Mouse (Mus musculus) 416B (cell line): ENCODE results near the gene Nos3.

Experiments
- DNase-seq: peaks from one replicate; pipeline ENCODE4 v3.0.0; 2011; ENCODE audit warnings: low read depth

Nos3 gene

DNA sequence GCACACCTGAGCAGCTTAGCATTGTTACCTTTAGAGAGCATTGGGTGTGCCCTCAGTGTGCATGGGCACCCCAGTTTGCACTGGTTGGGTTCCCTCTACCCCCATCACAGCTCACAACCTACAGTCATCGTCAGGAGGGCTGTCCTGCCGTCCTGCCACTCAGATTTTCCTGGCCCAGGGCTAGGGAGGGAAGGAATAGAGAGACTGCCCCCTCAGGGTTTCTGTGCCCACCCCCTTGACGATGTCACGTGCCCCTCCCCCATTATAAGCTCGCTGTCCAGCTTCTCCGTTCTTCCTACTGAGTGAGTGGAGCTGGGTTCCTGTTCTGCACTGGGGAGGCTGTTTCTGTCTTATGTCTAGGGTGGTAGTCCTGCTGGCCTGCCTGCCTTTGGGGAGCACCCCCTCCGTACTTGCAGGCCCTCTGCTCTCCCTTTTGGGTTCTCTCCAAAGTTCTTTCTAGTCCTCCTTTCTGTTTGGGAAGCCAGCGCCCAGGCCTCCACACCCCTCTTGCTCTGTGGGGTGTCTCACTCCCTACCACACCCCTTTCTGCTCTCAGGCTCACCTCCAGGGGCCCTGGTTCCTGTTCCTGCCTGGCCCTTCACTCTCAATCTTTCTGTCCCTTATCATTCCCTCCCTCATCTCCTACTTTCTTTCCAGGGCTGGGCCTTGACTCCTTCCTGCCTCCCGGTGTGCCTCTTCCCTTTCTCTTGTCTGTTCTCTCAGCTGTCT, 62.1 kb downstream of the Nos3 start:
- no peak for DNase-seq

DNA sequence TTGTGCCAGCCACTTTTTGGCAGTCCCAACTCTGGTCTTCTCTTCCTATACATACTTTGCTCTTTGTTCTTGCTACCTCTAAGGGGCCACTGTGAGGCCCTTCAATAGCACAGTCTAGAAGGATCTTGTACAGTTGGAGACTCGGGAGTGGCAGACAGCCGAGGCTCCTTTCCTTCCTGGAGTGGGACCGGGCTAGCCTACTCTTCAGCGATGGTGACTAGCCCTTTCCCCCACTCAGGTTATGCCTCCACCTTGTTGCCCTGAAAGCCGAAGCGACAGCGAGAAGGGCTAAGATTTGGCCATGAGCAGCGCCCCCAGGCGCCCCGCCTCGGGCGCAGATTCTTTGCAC, 62.6 kb downstream of the Nos3 start:
- DNase-seq = no peak

- DNase-seq = no peak
These were observed 63.4 kb downstream of the Nos3 start for GRCm38 (mm10) chr5:24427981-24428402.

GRCm38 (mm10) chr5:24428596-24428995, 64.0 kb downstream of the Nos3 start:
- no peak for DNase-seq

- DNase-seq = no peak
These were observed 69.4 kb downstream of the Nos3 start for GRCm38 (mm10) chr5:24433993-24434392.
